Mouse (Mus musculus) bone marrow, adult 2 months (tissue): ENCODE results near the gene Cps1. TPM values are rescaled to one million over a fixed set of nuclear protein-coding genes. Genes with fewer than 3 reads are reported as not detected.

ENCODE experiments used
- H3K27ac ChIP-seq: fragments of 200-500 bp; 2 replicates; pipeline ENCODE4 v1.5.1; 2012; ENCODE audit warnings: low read depth, mild to moderate bottlenecking, control low read depth, inconsistent platforms, low read length; ENCODE audit not compliant: control insufficient read depth, poor library complexity, insufficient read depth
- H3K4me1 ChIP-seq: fragments of 200-500 bp; 2 replicates; pipeline ENCODE4 v1.6.1; 2011; ENCODE audit warnings: low read length; ENCODE audit not compliant: control insufficient read depth, insufficient read depth
- H3K4me3 ChIP-seq: fragments of 200-500 bp; replicated peaks from 2 replicates; pipeline ENCODE3; 2011; ENCODE audit warnings: mild to moderate bottlenecking, low read depth, low read length, control low read depth; ENCODE audit not compliant: control insufficient read depth
- CTCF ChIP-seq: fragments of 200-500 bp; IDR thresholded peaks from 2 replicates; pipeline ENCODE4 v1.5.1; 2011; ENCODE audit warnings: low read length, control low read depth; ENCODE audit not compliant: control insufficient read depth, insufficient read depth
- POLR2A ChIP-seq: fragments of 200-500 bp; IDR thresholded peaks from 2 replicates; pipeline ENCODE4 v1.6.1; 2011; ENCODE audit warnings: low read depth, mild to moderate bottlenecking, control low read depth, low read length, borderline replicate concordance; ENCODE audit not compliant: control insufficient read depth
- WGBS: fragments of 180-500 bp; shearing (Covaris S2); methylation state at CpG from one replicate; pipeline ENCODE4 v1.1.7; 2018; 5-methylcytosine and 5-hydroxymethylcytosine counted together
- polyA plus RNA-seq: library from polyadenylated mRNA; stranded (reverse); fragments of >200 nt; gene quantifications from 2 replicates; pipeline ENCODE4 v1.2.4, GENCODE M21; 2011; ENCODE audit warnings: low replicate concordance; ENCODE audit not compliant: missing spikeins, insufficient read depth, insufficient read length

Cps1 gene
- polyA plus RNA-seq, 1 experiment, result 3.7 TPM

- no peak for TF ChIP-seq CTCF
- TF ChIP-seq POLR2A, result no peak
- 78% methylated on average over 7 of the region's 7 CpGs for WGBS
- no peak overlapping the region for H3K4me3 ChIP-seq
- H3K27ac ChIP-seq, result no peak overlapping the region
- H3K4me1 ChIP-seq, result no peaks in the 10 kb centered on the region
Measured at GRCm38 (mm10) chr1:67113343-67114030, 9.3 kb upstream of the Cps1 start.

GRCm38 (mm10) chr1:67116571-67116970 is 6.3 kb upstream of the Cps1 start:
- Histone ChIP-seq H3K4me3 (no peak overlapping the region), H3K27ac (no peak overlapping the region), H3K4me1 (no peaks in the 10 kb centered on the region)
- TF ChIP-seq POLR2A, result no peak
- no peak for TF ChIP-seq CTCF
- WGBS, result 76% methylated on average over 8 of the region's 8 CpGs

- 76% methylated on average over 6 of the region's 6 CpGs for WGBS
- Histone ChIP-seq H3K4me1 (no peaks in the 10 kb centered on the region), H3K27ac (no peak overlapping the region)
Measured at GRCm38 (mm10) chr1:67117778-67118177, 5.0 kb upstream of the Cps1 start.

GRCm38 (mm10) chr1:67125433-67125832 is 2.6 kb downstream of the Cps1 start:
- no peak for TF ChIP-seq POLR2A
- no peak for TF ChIP-seq CTCF
- H3K4me3 ChIP-seq, result no peak overlapping the region
- no peak overlapping the region for H3K27ac ChIP-seq
- H3K4me1 ChIP-seq, result no peaks in the 10 kb centered on the region
- 76% methylated on average over 2 of the region's 2 CpGs for WGBS

More at GRCm38 (mm10) chr1:67117778-67118177, 5.0 kb upstream of the Cps1 start:
- H3K4me3 ChIP-seq, result no peak overlapping the region
- TF ChIP-seq CTCF (no peak), POLR2A (no peak)

GRCm38 (mm10) chr1:67143939-67144338 is 21.1 kb downstream of the Cps1 start:
- no peak overlapping the region for H3K27ac ChIP-seq
- TF ChIP-seq POLR2A (no peak), CTCF (no peak)
- WGBS, result 4% methylated on average over 8 of the region's 8 CpGs
- H3K4me3 ChIP-seq, result no peak overlapping the region
- H3K4me1 ChIP-seq, result no peaks in the 10 kb centered on the region

GRCm38 (mm10) chr1:67151246-67151645 is 28.4 kb downstream of the Cps1 start:
- no peak overlapping the region for H3K27ac ChIP-seq
- no peak for TF ChIP-seq POLR2A
- TF ChIP-seq CTCF, result no peak
- H3K4me3 ChIP-seq, result no peak overlapping the region
- no peaks in the 10 kb centered on the region for H3K4me1 ChIP-seq
- WGBS, result 83% methylated on average over 3 of the region's 3 CpGs

- TF ChIP-seq CTCF (no peak), POLR2A (no peak)
- H3K4me3 ChIP-seq, result no peak overlapping the region
- H3K4me1 ChIP-seq, result no peaks in the 10 kb centered on the region
- 79% methylated on average over 4 of the region's 4 CpGs for WGBS
- H3K27ac ChIP-seq, result no peak overlapping the region
Measured at GRCm38 (mm10) chr1:67167283-67167682, 44.5 kb downstream of the Cps1 start.

GRCm38 (mm10) chr1:67181165-67181564 is 58.3 kb downstream of the Cps1 start:
- 6% methylated on average over 7 of the region's 7 CpGs for WGBS
- Histone ChIP-seq H3K4me1 (no peaks in the 10 kb centered on the region), H3K27ac (no peak overlapping the region), H3K4me3 (no peak overlapping the region)
- TF ChIP-seq POLR2A (no peak), CTCF (no peak)

GRCm38 (mm10) chr1:67182201-67182600 is 59.4 kb downstream of the Cps1 start:
- no peak overlapping the region for H3K27ac ChIP-seq
- H3K4me3 ChIP-seq, result no peak overlapping the region
- TF ChIP-seq CTCF (no peak), POLR2A (no peak)
- H3K4me1 ChIP-seq, result no peaks in the 10 kb centered on the region
- WGBS, result 86% methylated on average over 7 of the region's 7 CpGs
